Mouse (Mus musculus) C2C12 (cell line): ENCODE results near the gene Ccr4. TPM values are rescaled to one million over a fixed set of nuclear protein-coding genes. Genes with fewer than 3 reads are reported as not detected.

Experiments used
- H3K27me3 ChIP-seq: one replicate; pipeline ENCODE4 v1.6.1; 2011; ENCODE audit not compliant: control insufficient read depth, insufficient read depth, insufficient read length
- H3K36me3 ChIP-seq: one replicate; pipeline ENCODE4 v1.6.1; 2011; ENCODE audit not compliant: control insufficient read depth, insufficient read depth
- H3K4me3 ChIP-seq: one replicate; pipeline ENCODE4 v1.5.1; 2011; ENCODE audit warnings: mild to moderate bottlenecking, control low read depth; ENCODE audit not compliant: poor library complexity, insufficient read depth, severe bottlenecking
- H3K79me2 ChIP-seq: one replicate; pipeline ENCODE4 v1.6.1; 2011; ENCODE audit not compliant: control insufficient read depth, insufficient read depth
- H3K79me3 ChIP-seq: one replicate; pipeline ENCODE4 v1.6.1; 2011; ENCODE audit warnings: low read depth, control low read depth
- H3ac ChIP-seq: one replicate; pipeline ENCODE3; 2011; ENCODE audit warnings: low read depth; ENCODE audit not compliant: control insufficient read depth, insufficient read length
- CEBPB ChIP-seq: IDR thresholded peaks from one replicate; pipeline ENCODE4 v1.6.1; 2011; ENCODE audit warnings: low read depth, mild to moderate bottlenecking, control low read depth, moderate library complexity
- CTCF ChIP-seq: IDR thresholded peaks from one replicate; pipeline ENCODE4 v1.5.1; 2011; ENCODE audit not compliant: control insufficient read depth, insufficient read depth, insufficient read length
- FOSL1 ChIP-seq: IDR thresholded peaks from one replicate; pipeline ENCODE4 v1.8.0; 2011; ENCODE audit warnings: mild to moderate bottlenecking, low read length; ENCODE audit not compliant: poor library complexity, insufficient read depth, severe bottlenecking
- MAX ChIP-seq: IDR thresholded peaks from one replicate; pipeline ENCODE4 v1.6.1; 2011; ENCODE audit warnings: mild to moderate bottlenecking, control low read depth
- MYOD1 ChIP-seq: IDR thresholded peaks from one replicate; pipeline ENCODE4 v1.6.1; 2011; ENCODE audit warnings: low read depth; ENCODE audit not compliant: control insufficient read depth, insufficient read length
- MYOG ChIP-seq: IDR thresholded peaks from one replicate; pipeline ENCODE4 v1.6.1; 2011; ENCODE audit not compliant: control insufficient read depth, insufficient read length; ENCODE audit errors: extremely low read depth
- USF1 ChIP-seq: IDR thresholded peaks from one replicate; pipeline ENCODE4 v1.6.1; 2011; ENCODE audit warnings: low read depth, mild to moderate bottlenecking, control low read depth, moderate library complexity
- polyA plus RNA-seq: library from polyadenylated mRNA; unstranded; fragments of >200 nt; fragmentation: generic; extraction: Trizol; gene quantifications from one replicate; pipeline ENCODE4 v1.2.1, GENCODE M21; 2012; ENCODE audit warnings: missing spikeins

The Ccr4 gene
- polyA plus RNA-seq, 1 experiment, result not detected

DNA sequence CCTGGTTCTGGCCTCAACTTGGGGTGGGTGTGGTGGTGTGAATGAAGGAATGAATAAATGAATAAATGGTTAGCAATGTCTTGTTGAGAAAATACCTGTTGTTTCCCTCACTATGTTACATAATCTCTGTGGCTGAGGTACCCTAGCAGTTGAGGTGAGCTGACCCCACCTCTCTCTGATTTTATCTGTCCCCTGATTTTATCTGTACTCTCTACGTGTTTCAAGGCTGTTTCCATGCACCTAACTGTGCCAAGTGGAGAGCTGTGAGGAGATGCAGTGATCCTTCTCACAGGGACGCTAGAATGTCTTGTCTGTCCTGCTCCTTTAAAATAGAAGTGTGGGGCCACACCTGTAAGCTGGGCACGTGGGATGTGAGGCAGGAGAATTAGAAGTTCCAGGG lies 46.3 kb downstream of the Ccr4 start:
- no peak overlapping the region for H3ac ChIP-seq
- no peaks in the 10 kb centered on the region for H3K79me2 ChIP-seq
- no peaks in the 10 kb centered on the region for H3K36me3 ChIP-seq
- no peaks in the 10 kb centered on the region for H3K79me3 ChIP-seq
- no peak for TF ChIP-seq USF1
- no peak for TF ChIP-seq MAX
- no peak for TF ChIP-seq MYOD1
- TF ChIP-seq CEBPB, result no peak
- TF ChIP-seq FOSL1, result no peak
- TF ChIP-seq CTCF, result no peak
- TF ChIP-seq MYOG, result no peak
- H3K4me3 ChIP-seq, result no peak overlapping the region
- H3K27me3 ChIP-seq, result no peaks in the 10 kb centered on the region

DNA sequence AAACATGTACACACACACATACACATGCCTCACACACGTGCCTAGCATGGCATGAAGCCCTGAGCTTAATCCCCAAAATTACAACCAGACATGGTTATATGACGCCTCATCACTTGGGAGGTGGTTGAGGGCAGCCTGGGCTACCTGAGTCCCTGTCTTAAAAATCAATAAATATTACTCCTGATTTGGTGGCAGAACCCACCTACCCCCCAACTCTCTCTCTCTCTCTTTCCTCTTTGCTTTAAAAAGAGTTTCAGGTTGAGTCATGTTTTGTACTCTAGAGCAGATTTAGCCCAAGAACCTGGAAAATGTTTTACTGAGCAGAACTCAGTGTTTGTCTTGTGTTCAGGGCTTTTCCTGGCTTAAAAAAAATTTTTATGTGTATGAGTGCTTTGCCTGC lies 49.3 kb downstream of the Ccr4 start:
- TF ChIP-seq FOSL1 (no peak), MAX (no peak), MYOD1 (no peak), CEBPB (no peak), CTCF (no peak), MYOG (no peak), USF1 (no peak)
- Histone ChIP-seq H3K36me3 (no peaks in the 10 kb centered on the region), H3ac (no peak overlapping the region), H3K4me3 (no peak overlapping the region), H3K27me3 (no peaks in the 10 kb centered on the region), H3K79me3 (no peaks in the 10 kb centered on the region), H3K79me2 (no peaks in the 10 kb centered on the region)

DNA sequence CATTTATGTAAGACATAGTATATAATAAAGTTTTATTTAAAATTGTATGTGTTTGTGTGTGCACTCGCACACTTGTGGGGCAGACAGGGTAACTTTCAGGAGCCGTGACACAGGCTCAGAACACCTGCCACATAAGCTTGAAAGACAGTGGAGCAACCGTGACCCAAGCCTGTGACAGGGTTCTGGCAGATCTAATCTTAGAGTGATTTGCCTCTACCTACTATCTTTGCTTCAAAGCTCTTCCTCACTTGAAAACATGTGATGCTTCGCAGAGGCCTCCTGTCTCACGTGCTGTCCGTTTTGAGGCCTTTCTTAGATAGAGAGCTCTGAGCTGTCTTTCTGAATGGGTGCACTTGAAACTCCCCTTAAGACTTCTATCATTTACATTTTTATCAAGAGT lies 52.3 kb downstream of the Ccr4 start:
- no peak overlapping the region for H3ac ChIP-seq
- H3K4me3 ChIP-seq, result no peak overlapping the region
- no peak for TF ChIP-seq CTCF
- TF ChIP-seq USF1, result no peak
- no peak for TF ChIP-seq MAX
- no peak for TF ChIP-seq FOSL1
- no peak for TF ChIP-seq MYOD1
- no peak for TF ChIP-seq MYOG
- TF ChIP-seq CEBPB, result no peak
- H3K27me3 ChIP-seq, result no peaks in the 10 kb centered on the region
- H3K79me3 ChIP-seq, result no peaks in the 10 kb centered on the region
- no peaks in the 10 kb centered on the region for H3K79me2 ChIP-seq
- no peaks in the 10 kb centered on the region for H3K36me3 ChIP-seq

DNA sequence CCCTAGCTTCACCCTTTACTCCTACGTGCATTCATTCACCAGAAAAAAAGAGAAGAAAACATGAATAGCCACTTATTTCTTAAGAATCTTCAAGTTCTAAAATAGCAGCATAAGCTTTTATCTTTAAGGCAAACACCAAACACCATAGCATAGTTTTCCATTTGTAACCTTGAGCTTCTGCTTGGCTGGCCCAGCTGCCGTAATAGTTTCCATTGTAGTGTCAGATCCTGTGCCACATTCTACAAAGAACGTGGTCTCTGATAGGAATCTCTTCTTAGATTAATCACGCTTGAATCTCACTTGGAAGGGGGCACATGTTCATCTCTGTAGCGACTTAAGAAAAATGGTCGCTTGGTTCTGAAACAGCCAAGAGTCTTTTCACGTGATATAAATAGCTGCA lies 53.1 kb downstream of the Ccr4 start:
- no peak overlapping the region for H3K4me3 ChIP-seq
- H3ac ChIP-seq, result no peak overlapping the region
- no peaks in the 10 kb centered on the region for H3K27me3 ChIP-seq
- TF ChIP-seq CTCF, result no peak
- TF ChIP-seq FOSL1, result no peak
- no peaks in the 10 kb centered on the region for H3K79me3 ChIP-seq
- H3K36me3 ChIP-seq, result no peaks in the 10 kb centered on the region
- no peaks in the 10 kb centered on the region for H3K79me2 ChIP-seq

DNA sequence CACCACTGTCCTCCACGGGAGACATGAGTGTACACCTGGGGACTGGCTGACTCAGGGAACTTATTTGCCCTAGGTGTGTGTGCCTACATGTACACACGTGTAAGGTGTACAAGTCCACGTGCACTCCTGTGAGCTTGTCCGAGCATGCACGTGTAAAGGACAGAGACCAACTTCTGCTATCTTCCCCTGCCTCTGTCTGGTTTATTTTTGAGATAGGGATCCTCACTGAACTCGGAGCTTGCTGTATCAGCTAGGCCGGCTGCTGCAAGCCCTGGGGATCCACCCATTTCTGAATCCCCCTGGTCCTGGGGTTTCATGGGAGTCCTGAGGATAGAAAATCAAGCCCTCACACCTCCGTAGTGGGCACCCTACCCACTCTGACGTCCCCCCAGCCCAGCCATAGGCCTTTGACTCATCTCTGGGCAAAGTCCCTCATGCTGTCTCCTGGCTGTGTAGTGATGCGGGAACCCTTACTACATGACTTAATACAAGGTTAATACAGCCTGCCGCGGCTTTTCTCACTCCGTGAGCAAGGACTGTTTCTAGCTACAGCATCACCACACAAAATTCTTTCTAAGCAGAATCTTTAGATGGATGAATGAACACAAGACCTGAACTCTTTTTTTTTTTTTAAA lies 55.5 kb downstream of the Ccr4 start:
- Histone ChIP-seq H3K36me3 (no peaks in the 10 kb centered on the region), H3ac (no peak overlapping the region), H3K27me3 (no peaks in the 10 kb centered on the region), H3K79me2 (no peaks in the 10 kb centered on the region), H3K4me3 (no peak overlapping the region), H3K79me3 (no peaks in the 10 kb centered on the region)
- TF ChIP-seq USF1 (no peak), CEBPB (no peak), FOSL1 (no peak), MAX (no peak), MYOD1 (no peak), MYOG (no peak), CTCF (no peak)

DNA sequence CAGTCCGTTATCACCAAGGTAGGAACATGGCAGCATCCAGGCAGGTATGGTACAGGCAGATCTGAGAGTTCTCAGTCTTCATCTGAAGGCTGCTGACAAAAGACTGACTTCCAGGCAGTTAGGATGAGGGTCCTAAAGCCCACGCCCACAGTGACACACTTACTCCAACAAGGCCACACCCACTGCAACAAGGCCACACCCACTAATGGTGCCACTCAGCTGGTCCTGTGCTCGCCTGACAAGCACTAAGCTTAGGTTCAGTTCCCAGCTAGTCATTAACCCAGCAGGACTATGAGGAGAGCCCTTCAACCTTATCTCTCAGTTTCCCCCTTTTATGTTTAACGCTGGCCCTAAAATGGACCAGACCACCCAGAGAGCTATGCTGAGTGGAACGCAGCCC lies 56.0 kb downstream of the Ccr4 start:
- Histone ChIP-seq H3K79me3 (no peaks in the 10 kb centered on the region), H3K36me3 (no peaks in the 10 kb centered on the region), H3K27me3 (no peaks in the 10 kb centered on the region), H3ac (no peak overlapping the region), H3K79me2 (no peaks in the 10 kb centered on the region), H3K4me3 (no peak overlapping the region)
- no peak for TF ChIP-seq CTCF
- no peak for TF ChIP-seq MYOD1
- TF ChIP-seq MYOG, result no peak
- no peak for TF ChIP-seq FOSL1
- TF ChIP-seq CEBPB, result no peak
- no peak for TF ChIP-seq MAX
- no peak for TF ChIP-seq USF1
